Mouse (Mus musculus) erythroblast, embryonic 14.5 days (primary cell): ENCODE measurements around the gene Cd96.

Experiments
- GATA1 ChIP-seq: IDR thresholded peaks from 2 replicates; pipeline ENCODE4 v1.6.1; 2012; ENCODE audit warnings: low read length, inconsistent platforms, mixed read lengths
- TAL1 ChIP-seq: IDR thresholded peaks from 3 replicates; pipeline ENCODE4 v1.6.1; 2012; ENCODE audit warnings: low read length, inconsistent platforms, mixed read lengths

DNA sequence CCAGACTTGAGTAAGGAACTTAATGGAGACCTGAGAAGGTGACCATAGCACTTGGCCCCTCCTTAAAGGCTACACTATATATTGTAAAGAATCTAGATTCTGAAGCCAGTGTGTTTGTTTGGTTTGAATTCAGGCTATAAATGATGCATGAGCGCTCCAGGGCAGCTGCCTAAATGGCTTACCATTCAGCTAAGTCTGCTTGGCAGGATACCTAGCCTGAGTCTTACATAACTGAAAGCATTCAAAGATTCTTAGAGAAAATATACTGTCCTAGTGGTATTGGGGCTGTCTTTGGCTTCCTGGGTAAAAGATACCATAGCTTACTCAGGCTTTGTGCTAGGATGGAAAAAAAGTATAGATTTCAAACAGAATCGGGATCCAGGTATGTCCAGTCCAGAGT, 98.7 kb downstream of the Cd96 start:
- TF ChIP-seq TAL1 (no peak), GATA1 (no peak)
